Mouse (Mus musculus): Measurements from ENCODE around the gene Vegfa.

Gene Vegfa

DNA sequence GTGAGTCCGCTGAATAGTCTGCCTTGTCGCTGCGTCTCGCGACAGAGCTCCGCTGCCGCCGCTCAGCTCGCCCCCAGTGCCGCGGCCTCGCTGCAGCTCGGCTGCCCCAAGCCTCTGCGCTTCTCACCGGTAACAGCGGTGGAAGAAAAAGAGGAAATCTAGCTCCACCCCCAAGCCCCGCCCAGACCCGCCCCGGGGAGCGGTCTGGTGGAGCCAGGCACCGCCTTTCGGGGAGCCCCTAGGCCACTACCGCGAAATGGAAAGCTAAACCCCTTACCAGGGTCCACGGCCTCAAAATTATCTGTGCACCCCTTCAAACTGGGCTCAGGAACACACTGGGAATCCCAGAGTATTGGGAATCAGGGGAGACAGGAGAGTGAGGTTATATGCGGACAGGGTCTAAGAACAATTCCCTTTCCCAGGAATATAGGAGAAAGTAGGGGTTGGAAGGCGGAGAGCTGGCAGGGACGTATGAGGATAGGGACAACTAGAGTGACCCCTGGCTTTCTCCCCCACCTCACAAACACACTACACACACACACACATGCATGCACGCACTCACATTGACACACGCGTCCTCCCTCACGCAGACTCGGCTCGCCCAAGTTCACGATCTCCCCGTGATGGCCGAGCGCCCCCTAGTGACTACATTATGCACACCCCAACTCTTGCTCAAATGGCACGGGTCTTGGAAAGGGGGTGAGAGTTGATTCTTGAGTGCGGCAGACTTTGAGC, at the start of gene Vegfa:
Gene Vegfa (minus strand): TSS at position 113 of the 735 bp plus-strand sequence.
- DNase-seq = peak; percentile 93 to 96

DNA sequence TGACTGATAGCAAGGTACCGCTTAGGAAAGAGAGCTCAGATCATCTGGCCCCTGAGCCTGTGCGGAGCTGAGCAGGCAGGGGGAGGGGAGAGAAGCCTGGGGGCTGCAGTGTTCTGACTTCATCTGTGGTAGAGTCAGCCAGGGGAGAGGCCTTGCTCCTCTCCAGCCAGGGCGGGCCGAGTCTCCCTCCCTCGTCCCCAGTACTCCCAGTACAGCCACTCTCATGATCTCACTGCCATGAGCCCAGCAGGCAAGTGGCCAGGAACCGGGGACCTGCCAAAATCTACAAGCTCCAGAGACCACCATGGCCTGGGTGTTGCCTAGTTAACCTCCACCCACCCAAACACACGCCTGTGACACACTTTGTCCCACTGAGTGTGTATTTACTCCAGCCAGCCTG, 49.5 kb upstream of the Vegfa start:
- no peak for DNase-seq

DNA sequence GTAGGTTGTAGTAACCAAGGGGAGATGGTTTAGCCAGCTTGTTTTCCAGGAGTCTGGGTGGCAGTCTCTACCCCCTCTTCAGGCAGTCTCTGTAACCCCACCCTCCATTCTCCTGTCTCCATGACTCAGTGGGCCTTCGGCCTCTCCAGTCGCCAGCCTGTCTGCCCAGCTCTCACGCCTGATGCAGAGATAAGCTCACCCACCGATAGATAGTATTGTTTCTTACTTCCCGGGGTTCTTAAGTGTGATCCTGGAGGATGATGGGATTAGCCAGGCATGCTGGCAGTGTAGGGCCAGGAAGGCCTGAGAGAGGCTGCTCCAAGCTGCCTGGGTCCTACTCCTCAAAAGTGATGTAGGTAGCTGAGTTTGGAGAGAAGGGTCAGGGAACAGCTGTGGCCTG, 48.9 kb upstream of the Vegfa start:
- DNase-seq = no peak

DNA sequence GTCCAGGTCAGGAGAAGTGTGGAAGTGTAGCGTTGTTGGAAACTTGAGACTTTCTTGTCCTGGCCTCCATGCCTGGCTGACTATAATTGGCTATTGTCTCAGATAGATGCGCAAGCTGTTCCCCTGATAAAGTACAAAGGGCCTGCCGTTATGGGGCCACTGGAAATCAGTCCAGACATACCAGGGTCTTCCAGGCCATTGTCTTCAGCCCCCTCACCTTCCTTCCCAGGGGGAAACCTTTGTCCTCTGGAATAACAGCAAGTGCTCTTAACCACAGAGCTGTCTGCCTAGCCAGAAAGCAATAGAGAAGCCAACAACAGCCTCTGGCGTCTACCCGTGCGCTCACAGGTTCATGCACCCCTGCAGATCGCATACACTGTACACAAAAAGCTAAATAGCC, 48.2 kb upstream of the Vegfa start:
- DNase-seq = no peak

DNA sequence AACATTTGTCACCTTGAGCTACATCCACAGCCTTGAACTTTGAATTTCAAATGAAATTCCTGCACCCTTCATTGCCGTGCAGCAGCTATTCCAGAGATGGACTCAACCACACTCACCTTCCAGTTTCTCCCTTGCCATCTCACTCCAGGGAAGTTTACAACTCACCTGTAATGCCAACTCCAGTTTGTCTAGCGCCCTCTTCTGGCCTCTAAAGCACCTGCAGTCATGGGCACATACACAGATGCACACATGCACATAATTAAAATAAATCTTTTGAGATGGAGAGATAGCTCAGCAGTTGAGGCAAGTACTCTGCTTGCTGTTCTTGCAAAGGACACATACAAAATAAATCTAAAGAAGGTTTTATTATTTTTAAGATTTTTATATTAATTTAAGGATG, 46.9 kb upstream of the Vegfa start:
- DNase-seq = no peak

DNA sequence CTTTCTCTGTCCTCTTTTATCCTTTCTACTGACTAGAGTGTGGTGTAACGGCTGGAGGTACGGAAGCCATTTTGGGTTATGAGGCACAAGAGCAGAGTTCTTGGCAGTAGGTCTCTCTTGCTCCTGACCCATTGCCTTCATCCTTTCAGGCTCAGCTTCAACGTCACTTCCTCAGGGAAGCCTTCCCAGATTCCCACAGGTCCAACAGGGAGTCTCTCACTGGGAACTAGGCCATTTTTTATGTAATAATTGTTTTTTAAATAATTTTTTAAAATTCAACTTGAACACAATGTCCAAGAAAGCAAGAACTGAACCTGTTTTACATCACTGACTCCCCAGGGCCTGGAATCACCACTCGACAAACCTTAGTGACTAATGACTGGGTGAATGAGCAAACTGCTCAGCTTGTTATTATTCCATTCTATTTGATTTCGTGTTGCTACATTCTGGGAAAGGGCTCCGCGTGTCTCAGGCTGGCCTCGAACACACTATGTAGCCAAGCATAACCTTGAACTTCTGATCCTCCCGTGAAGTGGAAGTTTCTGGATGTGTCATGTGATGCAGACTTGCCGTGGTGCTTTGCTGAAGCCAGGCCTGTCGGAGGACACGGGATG, 45.9 kb upstream of the Vegfa start:
- DNase-seq = no peak

DNA sequence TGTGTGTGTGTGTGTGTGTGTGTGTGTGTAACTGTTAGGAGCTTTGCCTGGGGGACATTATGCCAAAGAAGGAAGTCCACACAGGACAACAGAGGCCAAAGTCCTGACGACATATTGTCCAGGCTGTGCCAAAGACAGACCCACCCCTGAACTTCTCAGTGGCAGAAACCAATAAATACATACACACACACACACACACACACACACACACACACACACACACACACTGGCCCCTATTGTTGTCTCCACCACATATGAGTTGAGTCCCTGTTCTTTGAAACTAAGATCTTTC, 44.0 kb upstream of the Vegfa start:
- no peak for DNase-seq

DNA sequence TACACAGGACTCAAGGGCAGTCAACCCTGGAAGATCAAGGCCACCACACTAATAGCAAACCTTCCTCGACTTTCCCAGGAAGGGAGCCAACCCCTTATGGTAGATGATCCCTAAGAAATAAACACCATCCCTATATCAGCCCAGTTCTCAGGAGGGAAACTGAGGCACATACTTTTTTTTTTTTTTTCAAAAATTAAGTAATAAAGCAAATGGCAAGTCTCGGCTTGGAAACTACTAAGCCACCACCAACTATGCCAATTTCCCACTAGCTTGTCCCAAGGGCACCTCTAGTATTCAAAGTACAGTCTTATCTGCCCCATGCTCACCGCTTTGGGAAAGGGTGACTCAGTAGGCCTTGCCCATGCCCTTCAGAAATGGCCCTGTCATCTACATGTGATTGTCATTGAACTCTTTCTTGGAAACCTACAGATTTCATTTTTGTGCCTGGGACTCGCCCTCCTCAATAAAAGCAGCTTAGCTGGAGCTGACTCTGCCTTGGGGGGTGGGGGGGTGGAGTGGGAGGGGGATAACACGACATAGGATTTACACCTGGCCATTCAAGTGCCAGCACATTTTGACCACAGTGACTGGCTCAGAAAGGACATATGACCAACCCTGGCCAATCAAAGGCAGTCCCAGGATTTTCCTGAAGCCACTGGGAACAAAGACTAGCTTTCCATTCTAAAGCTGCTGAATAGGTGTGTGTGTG, 43.5 kb upstream of the Vegfa start:
- DNase-seq = no peak

DNA sequence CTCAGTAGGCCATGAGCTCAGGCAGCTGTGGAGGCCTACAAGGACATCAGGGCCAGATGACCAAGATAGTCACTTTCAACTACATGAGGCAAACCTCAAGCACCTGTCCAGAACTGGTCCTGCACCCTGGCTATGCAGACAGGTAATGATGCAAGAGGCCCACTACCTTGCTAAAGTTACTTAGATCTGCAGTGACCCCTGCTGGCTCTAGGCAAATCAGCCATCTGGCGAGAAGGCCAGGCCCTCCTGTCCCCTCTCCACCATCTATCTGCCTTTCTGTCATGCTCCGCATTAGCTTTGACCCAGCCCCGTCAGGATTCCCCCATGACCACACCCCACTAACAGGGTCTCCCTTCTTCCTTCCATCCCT, 42.9 kb upstream of the Vegfa start:
- DNase-seq = no peak

DNA sequence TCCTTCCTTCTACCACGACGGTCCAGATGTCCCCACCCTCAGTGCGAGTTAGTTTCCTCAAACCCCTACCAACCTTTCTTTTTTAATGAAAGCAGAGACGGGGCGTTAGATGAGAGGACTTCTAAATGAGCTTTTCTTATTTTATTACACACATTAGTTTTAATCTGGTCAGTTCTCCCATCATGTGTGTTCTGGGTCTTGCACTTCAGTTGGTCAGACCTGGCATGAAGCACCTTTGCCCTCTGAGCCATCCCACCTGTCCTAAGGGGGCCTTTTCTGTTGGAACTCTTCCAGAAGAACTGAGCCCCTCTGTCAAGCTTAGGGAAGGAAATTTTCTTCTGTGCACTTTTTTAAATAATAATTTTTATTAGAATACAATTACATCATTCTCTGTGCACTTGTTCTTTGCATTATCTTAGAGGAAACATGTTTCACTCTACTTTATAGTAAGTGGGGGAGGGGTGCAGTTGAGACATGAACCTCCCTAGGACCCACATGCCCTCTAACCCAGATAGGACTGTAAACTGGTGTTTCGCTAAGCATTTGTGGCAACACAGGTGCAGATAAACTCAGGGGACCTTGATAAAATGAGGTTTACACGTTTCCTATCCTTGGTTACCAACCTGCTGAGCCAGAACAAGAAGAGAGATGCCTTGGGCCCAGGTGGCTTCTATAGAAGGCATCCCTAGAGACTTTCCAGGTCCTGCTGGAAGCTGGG, 42.4 kb upstream of the Vegfa start:
- DNase-seq = no peak

DNA sequence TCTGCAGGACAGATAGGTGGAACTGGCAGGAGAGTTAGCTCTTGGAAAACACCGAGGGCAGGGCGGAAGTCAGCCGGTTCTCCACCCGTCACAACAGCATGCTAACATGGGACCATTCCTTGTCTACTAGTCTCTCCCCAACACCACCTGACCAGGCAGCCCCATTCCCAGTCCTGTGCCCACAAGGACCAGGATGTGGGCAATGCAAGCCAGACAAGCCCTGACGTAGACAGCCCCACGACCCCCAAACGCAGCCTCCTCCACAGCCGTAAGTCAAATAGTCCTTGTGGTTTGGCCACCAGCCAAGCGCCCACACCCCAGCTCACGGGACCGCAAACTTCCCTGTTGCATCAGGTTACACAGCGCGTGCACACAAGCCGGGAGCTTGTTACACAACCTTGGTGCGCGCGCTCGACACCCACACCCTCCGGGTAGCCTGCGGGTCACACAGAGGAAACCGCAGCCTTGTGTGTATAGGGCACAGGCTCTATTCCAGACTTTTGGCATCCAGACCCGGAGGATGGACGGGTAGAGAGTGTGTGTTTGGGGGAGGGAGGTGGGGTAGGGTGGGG, 41.6 kb upstream of the Vegfa start:
- peak; percentile 41 to 59 for DNase-seq

DNA sequence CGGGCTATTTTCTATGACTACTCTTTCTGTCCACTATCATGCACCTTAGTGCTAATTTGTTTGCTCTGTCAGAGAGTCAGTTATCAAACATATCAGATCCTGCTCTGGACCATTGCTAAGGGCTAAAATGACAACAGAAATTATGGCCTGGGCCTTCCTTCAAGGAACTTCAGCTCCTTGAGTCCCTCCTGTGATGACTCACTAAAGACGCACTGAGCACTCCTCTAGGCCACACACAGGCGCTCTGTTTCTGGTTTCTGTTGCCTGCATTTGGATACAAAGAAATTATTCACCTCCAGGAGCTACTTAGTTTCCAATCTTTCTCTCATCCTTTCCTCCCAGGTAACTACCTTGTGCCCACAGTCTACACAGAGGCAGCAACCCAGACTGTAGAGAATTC, 39.4 kb upstream of the Vegfa start:
- DNase-seq = no peak

DNA sequence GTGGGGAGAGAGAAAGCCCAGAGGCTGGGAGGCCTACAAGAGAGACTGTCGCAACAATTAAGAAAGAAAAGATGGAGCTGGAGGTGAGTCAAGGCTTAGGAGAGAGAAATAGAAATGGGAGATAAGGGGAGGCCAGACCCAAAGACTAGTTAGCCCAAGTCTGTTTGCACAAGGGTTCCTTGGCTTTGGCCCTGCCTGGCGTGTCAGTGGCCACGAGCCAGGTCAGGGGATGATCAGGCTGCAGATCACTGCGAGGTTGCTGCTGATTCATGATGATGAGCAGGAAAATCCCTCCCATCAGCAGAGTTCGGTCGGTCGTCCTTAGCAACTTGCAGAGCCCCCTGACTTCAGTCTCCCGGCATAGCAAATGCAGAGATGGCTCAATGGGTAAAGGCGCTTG, 37.9 kb upstream of the Vegfa start:
- DNase-seq = no peak

DNA sequence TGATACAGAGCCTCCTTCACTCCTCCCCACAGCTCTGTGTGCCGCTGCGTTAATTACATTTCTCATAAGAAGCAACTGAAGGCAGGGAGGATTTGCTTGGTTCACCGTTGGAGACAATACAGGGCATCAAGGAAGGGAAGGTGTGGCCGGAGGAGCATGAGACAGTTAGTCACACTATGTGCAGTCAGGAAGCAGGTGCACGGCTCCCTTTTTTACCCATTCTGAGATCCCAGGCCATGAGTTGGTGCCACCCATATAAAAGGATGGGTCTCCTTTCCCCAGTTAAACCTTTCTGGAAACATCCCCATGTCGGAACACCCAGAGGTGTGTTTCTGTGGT, 31.8 kb upstream of the Vegfa start:
- DNase-seq = no peak

DNA sequence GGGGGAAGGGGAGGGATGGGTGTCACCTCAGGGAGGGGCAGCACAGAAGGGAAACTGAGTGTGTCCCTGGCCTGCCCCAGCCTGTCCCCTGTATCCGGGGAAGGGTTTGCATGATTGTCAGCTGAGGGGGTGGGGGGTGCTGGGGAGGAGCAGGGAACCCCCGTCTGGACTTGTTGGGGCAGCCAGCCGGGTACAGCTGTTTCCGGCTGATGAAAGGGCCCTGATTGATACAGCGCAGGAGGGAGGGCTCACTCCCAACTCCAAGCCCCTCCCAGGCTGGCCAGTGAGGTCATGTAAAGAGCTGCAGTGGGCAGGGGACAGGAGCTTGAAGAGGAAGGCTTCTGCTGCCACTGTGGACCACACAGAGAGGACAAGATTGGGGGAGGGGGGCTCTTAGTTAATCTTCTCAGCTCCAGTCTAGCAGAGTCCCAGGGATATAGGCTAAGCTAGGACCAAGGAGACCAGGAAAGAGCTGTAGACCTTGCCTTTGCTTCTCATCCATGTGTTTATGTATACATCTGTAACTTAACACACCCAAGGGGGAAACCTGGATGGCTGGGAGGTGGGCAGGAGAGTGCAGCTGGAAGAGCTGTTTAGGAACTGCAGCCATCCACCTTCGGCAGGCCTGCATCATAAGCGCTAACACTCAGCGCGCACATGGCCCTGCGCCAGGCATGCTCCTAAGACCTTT, 31.3 kb upstream of the Vegfa start:
- DNase-seq = no peak

DNA sequence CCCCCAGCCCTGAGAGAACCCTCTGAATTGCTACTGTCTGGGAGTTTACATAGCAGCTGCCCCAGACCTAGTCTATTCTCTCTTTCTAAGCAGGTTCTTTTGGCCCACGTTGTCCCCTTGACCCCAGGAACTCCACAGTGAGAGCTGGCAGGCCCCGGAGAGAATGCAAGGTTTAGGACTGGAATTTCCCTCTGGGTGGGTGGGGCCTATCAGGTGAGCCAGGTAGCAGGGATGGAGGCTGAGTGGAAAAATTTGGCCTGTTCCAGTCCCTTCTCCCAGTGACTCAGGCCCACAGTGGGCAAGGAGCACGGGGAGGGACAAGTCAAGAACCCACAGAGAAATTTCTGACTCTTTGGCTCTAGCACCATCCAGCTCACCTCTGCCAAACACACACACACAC, 28.1 kb upstream of the Vegfa start:
- DNase-seq = no peak

DNA sequence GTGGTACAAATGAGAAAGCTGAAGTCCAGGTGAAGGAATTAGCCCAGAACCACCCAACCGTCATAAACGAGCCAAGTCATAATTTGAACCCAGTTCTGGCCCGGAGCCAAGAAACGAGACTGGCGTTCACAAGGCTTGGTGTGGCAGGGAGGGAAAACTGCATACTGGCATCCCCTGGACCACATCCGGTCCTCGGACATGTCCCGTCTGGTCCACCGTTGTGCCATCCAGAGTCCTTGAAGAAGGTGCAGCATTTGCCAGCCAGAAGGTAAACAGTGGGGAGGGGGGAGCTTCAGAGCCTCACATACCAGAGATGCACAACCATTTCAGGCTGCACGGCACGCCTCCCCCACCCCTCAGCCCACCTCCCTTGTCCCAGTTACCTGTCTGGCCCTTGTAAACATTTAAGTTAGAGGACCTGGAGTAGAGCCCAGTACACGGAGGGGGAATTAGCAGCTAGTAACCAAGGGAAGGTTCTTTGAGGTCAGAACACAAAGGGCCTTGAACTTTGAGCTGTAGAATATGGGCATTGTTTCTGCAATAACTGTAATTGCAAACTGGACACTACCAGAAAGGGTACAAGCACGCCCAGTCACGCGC, 27.2 kb upstream of the Vegfa start:
- peak in 1 of 2 experiments; percentile 39 for DNase-seq

DNA sequence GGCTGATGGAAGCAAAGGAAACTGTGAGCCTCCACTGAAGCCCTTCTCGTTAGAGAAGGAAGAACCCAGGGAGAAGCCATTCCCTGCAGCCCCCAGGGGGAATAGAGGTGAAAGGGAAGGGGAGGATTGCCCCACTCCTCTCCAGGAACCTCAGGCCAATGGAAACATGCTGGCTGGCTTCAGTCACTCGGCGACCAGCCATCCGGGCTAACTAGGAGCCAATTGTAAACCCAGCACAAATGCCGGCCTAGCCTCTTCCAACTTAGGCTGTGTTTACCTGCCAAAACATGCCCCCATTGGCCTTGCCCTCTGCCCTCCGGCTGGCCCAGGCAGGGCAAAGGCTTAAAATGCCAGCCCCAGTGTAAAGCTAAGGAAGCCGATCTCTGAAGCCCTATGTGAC, 24.1 kb upstream of the Vegfa start:
- no peak for DNase-seq

DNA sequence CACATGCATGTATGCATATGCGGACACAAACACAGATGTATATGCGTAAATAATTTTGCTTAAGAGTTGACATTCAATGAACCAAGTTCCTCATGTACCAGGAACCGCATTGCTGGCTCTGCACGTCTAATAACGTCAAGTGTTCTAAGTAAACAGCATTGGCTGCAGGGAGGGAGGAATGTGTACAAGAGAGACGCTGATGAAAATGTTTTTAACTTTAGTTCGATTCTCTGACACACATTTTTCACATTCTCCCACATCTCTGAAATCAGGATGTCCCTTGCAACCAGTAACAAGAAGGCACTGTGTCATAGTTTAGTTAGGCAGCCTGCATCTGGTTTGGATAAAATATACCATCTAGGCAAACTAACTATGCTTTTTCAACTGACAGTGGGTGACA, 23.6 kb upstream of the Vegfa start:
- no peak for DNase-seq

DNA sequence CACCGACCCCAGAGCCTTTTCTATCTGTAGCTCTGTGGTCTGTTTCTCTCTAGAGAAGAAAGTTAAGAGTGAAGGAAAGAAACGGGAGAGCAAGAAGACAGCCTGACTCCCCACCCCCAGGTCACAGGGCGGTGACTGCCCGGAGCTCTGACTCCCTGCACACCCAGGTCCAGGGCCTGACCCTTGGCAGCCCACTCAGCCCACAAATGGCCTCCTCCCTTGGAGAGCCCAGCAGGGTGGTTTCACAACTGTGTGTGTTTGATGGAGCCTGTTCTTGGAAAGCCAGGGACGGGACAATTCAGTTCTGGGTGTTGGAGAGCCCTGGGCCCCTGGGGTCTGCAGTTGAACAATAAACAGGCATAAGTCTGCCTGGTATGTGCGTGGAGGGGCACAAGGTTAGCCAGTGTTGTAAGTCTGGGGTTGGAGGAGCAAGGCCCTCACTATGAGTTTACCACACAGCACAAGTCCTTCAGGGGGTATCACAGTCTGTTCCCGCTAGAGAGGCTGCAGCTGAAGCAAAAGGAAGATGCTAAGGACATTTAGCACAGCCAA, 21.2 kb upstream of the Vegfa start:
- no peak for DNase-seq

DNA sequence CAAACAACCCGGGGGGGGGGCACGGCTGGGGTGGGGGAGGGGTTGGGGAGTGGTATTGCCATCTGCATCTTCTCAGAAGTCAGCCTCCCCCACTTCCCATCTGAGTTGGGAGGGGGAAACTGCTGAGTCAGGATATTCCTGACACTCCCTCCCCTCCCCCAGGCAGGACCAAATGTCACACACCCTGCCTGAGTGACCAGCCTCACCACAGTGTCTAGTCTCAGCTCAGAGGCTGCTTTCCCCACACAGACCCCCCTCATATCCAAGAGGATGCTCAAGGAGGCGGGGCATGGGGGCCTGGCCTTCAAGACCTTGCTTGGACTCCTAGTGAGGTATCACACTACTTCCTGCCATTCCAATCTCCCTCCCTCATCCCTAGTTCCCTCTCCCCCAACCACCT, 20.0 kb upstream of the Vegfa start:
- no peak for DNase-seq

DNA sequence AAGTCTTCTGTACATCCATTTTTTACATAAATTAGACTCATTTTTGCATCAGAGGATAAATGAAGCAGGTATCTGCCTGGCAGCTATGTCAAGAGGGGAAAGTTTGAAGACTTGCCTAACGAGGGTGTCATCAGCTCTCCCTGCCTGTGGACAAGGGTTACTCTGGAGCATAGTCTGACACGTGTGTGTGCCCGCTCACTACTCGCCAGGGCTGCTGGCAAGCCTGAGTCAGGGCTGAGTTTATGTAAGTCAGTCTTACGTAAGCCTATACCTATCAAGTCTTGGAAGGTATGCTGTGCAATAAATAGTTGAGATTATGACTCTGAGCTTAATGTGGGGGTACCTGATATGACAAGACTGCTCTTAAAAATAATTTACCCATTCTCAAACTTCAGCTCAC, 19.2 kb upstream of the Vegfa start:
- peak; percentile 29 to 35 for DNase-seq
